Mouse (Mus musculus) left cerebral cortex, adult 18-20 months (tissue): ENCODE measurements around the gene Cenpa. TPM values are rescaled to one million over a fixed set of nuclear protein-coding genes. Genes with fewer than 3 reads are reported as not detected.

Source experiments
- DNase-seq, 2 experiments: peaks; one replicate each; pipeline ENCODE4 v3.0.0; 2021 to 2022; ENCODE audit warnings: low spot score in 2 of 2, mixed read lengths in 1 of 2
- microRNA-seq, 2 experiments: library from miRNA; unstranded; fragments of <30 nt; microRNA quantifications; one replicate each; pipeline ENCODE4 v1.2.0; 2021
- total RNA-seq, 2 experiments: library from RNA; stranded (reverse); gene quantifications; 2 replicates each; pipeline ENCODE4 v1.2.3; 2021

Cenpa gene
- total RNA-seq, 2 experiments from 2014 or later, result 2.8 to 5.3 TPM

DNA sequence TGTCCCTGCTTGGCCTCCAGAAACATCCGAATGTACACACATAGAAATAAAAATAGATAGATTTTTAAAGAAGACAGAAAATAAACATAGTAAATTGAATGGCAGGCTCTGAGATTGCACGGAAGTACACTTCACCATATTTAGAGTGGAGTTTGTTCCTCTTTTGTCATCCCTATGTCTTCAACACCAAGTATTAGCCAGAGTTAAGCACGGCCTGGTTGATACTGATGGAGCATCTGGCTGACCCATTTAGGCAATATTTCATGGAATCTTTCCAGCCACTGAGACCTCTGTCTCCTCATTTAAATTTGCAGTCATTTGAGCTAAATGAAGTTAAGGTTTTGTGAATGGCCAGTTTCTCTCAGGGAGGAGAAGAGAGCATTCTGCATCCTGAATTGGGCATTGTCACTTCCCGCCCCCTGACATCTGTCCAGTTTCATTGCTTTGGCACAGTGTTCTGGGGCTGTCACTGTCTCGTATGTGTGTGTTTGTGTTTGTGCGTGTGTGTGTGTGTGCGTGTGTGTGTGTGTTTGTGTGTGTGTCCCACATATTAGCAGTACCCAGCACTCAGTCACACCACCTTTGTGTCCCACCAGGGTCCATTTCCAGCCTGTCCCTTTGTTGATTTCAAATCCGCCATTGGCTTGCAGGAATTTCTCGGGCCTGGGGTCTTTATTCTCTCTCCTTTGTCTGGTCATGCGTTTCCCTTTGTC lies 51.6 kb downstream of the Cenpa start:
- DNase-seq, result peak in 1 of 2 experiments; percentile 27

DNA sequence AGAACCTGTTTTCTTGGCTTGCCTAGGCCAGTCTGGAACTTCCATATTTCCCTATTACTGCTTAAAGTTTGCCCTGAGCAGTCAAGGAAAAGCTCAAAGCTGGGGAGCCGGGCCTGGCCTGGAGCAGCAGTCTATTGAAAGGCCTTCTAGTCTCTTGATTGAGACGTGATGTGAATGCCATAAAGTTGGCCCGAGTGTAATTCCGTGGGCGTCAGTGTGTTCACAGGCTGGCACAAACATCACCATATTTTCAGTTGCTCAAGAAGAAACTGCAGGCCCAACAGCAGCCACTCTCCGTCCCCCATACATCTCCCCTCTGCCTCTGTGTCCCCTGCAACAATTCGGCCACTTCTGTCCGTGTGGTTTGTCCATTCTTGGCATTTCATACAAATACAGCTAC lies 55.4 kb downstream of the Cenpa start:
- no peak for DNase-seq

Small RNAs within 50 kb of the gene (microRNA-seq; reads per million reads assigned to microRNA genes)
- 0 reads per million in 2 experiments for gene Mir5625

Other genes starting within 250 kb of the Cenpa start
- gene Otof, start 204.8 kb upstream of the Cenpa start, total RNA-seq, result 10 to 100 TPM; 19.7 to 19.8 TPM
- gene 1700001C02Rik, start 200.7 kb upstream of the Cenpa start, total RNA-seq, result not detected
- gene Cib4, start 120.9 kb upstream of the Cenpa start, total RNA-seq, result not detected
- 10 to 100 TPM; 22.6 to 24.2 TPM for gene Kcnk3, start 78.6 kb upstream of the Cenpa start, total RNA-seq
- 10 to 100 TPM; 39.6 to 41.6 TPM for gene Slc35f6, start 18.8 kb upstream of the Cenpa start, total RNA-seq
- 10 to 100 TPM; 18.2 to 20.6 TPM for gene Dpysl5, start 44.8 kb downstream of the Cenpa start, total RNA-seq
- 100 to 1,000 TPM; 221 to 228 TPM for gene Mapre3, start 147.9 kb downstream of the Cenpa start, total RNA-seq
- gene Tmem214, start 201.2 kb downstream of the Cenpa start, total RNA-seq, result 10 to 100 TPM; 63.7 to 68.0 TPM
- 10 to 100 TPM; 15.6 to 16.4 TPM for gene Agbl5, start 221.9 kb downstream of the Cenpa start, total RNA-seq
- gene Ost4, start 241.0 kb downstream of the Cenpa start, total RNA-seq, result 100 to 1,000 TPM; 103 to 111 TPM
- 1 to 10 TPM; 2.6 to 3.6 TPM for gene Emilin1, start 246.6 kb downstream of the Cenpa start, total RNA-seq